In genomic region chr6:8192517-8192916, GRCm38 (mm10) we compare ENCODE assay signal across 36 mouse cellular contexts. TPM values are rescaled to one million over a fixed set of nuclear protein-coding genes. Genes with fewer than 3 reads are reported as not detected.
"Had no signal": no experiment of that assay in that cellular context is flagged by ENCODE, and none has a peak within 500 bp of the region (broad histone marks: within the 10 kb centered on the region; RNA-seq: fewer than 3 reads in every experiment).

Gene Col28a1, minus strand, starts transcription at chr6:8192617.

- H3K4me1 ChIP-seq: heart, embryonic 10.5 days; heart, embryonic 12.5 days; heart, embryonic 13.5 days; heart, embryonic 15.5 days; hindbrain, embryonic 10.5 days; hindbrain, embryonic 12.5 days; hindbrain, embryonic 13.5 days; hindbrain, embryonic 15.5 days; intestine, embryonic 15.5 days; kidney, embryonic 15.5 days had no signal

- H3K9me3 ChIP-seq: heart, embryonic 10.5 days; heart, embryonic 15.5 days; hindbrain, embryonic 15.5 days; intestine, embryonic 15.5 days; kidney, embryonic 15.5 days had no signal

- H3K27ac ChIP-seq: heart, embryonic 10.5 days; heart, embryonic 13.5 days; heart, embryonic 15.5 days; hindbrain, embryonic 10.5 days; hindbrain, embryonic 12.5 days; hindbrain, embryonic 13.5 days; hindbrain, embryonic 14.5 days; hindbrain, embryonic 15.5 days; hindbrain, postnatal 0 days; intestine, embryonic 15.5 days; kidney, embryonic 15.5 days; kidney, postnatal 0 days; layer of hippocampus, adult 2 months had no signal

- H3K4me3 ChIP-seq: heart, embryonic 10.5 days; heart, embryonic 12.5 days; heart, embryonic 13.5 days; heart, embryonic 15.5 days; hindbrain, embryonic 10.5 days; hindbrain, embryonic 12.5 days; hindbrain, embryonic 13.5 days; hindbrain, embryonic 15.5 days; intestine, embryonic 15.5 days; kidney, embryonic 15.5 days; layer of hippocampus, adult 2 months had no signal

- H3K36me3 ChIP-seq: heart, embryonic 10.5 days; heart, embryonic 12.5 days; heart, embryonic 13.5 days; heart, embryonic 15.5 days; hindbrain, embryonic 10.5 days; hindbrain, embryonic 12.5 days; hindbrain, embryonic 13.5 days; hindbrain, embryonic 15.5 days; intestine, embryonic 15.5 days; kidney, embryonic 15.5 days had no signal

- H3K4me2 ChIP-seq: heart, embryonic 11.5 days; heart, embryonic 12.5 days; heart, embryonic 13.5 days; heart, embryonic 15.5 days; hindbrain, embryonic 12.5 days; hindbrain, embryonic 13.5 days; hindbrain, embryonic 14.5 days; hindbrain, embryonic 15.5 days; intestine, embryonic 15.5 days; kidney, embryonic 15.5 days had no signal

- ATAC-seq: hindbrain, embryonic 16.5 days; hindbrain, postnatal 0 days; inflammation-experienced regulatory T-cells, adult 6 months; intestine, embryonic 15.5 days; intestine, embryonic 16.5 days; intestine, postnatal 0 days had no signal

- H3K27me3 ChIP-seq: heart, embryonic 12.5 days; heart, embryonic 13.5 days; heart, embryonic 15.5 days; hindbrain, embryonic 12.5 days; hindbrain, embryonic 13.5 days; hindbrain, embryonic 15.5 days; intestine, embryonic 15.5 days; kidney, embryonic 15.5 days had no signal

- H3K9ac ChIP-seq: heart, embryonic 12.5 days; heart, embryonic 13.5 days; heart, embryonic 15.5 days; hindbrain, embryonic 12.5 days; hindbrain, embryonic 13.5 days; hindbrain, embryonic 14.5 days; hindbrain, embryonic 15.5 days; intestine, embryonic 15.5 days; kidney, embryonic 15.5 days had no signal

- DNase-seq: heart, postnatal 10 days; heart, postnatal 14 days; heart, postnatal 36 days; heart, postnatal 4 days; kidney, adult 11 months; kidney, adult 18-20 months; kidney, adult 2 months; kidney, adult 8-10 months; kidney, adult 9 months; kidney, postnatal 10 days; kidney, postnatal 14 days; kidney, postnatal 25 days; kidney, postnatal 36 days; kidney, postnatal 4 days; layer of hippocampus, adult 9-11 months; layer of hippocampus, postnatal 36 days had no signal

RNA-seq across cellular contexts. Expression of gene Col28a1, which starts in this region (rescaled TPM):
- total RNA-seq: hematopoietic stem cell, adult 5-6 weeks had no signal
- polyA plus RNA-seq: heart, embryonic 10.5 days; heart, embryonic 11.5 days; heart, embryonic 12.5 days; inflammation-experienced regulatory T-cells, adult 6 months had no signal
